Mouse (Mus musculus): ENCODE measurements around the gene Arhgef28.
A peak's percentile ranks its signal among the peaks of the same experiment; 100 is the strongest.

Gene Arhgef28

GRCm38 (mm10) chr13:97947598-97947997 lies 258.6 kb downstream of the Arhgef28 start:
- no peak for DNase-seq (ENCODE audit: low read depth, low spot score)
- Histone ChIP-seq H3K36me3 (ENCODE audit: control insufficient read depth, insufficient read depth, low read length, poor library complexity, severe bottlenecking) (no peaks in the 10 kb centered on the region), H3K27me3 (ENCODE audit: control insufficient read depth, insufficient read depth, low read length, poor library complexity, severe bottlenecking) (no peaks in the 10 kb centered on the region)

- Histone ChIP-seq H3K36me3 (ENCODE audit: control insufficient read depth, insufficient read depth, low read length, poor library complexity, severe bottlenecking) (no peaks in the 10 kb centered on the region), H3K27me3 (ENCODE audit: control insufficient read depth, insufficient read depth, low read length, poor library complexity, severe bottlenecking) (no peaks in the 10 kb centered on the region)
- no peak for DNase-seq (ENCODE audit: low read depth, low spot score)
Observed at GRCm38 (mm10) chr13:97946422-97946821, 259.8 kb downstream of the Arhgef28 start.

DNA sequence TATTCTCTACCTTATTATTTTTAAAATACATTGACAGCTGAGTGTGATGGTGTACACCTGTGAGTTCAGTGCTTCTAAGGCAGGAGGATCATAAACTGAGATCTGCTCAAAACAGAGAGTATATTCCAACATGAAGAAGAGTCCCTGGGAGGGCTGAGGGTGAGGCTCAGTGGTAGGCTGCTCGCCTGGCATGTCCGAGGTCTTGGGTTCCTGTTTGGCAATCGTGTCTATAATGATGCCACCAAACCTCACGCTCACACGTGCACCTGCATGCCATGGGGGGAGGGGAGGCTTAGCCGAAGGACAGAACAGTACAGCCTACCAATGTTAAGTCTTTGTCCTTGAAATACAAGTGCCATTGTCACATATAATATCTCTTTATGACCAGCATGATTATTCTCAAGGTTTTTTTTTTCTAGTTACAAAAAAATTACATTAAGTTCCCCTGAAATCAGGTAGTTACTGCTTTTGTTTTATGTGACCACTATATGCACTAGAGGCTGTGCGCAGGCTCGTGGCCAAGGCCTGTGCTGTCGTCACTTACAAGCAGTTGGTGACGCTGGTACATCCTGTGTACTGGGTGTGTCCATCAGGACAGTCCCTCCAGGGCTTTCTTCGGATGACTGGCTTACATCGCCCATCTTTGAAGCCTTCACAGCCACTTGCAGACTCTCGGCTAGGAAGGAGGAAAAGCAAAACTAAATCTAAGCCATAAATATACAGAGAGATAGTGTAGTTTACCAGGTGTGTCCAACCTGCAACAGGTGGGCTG lies 264.1 kb downstream of the Arhgef28 start:
- Histone ChIP-seq H3K36me3 (ENCODE audit: control insufficient read depth, insufficient read depth, low read length, poor library complexity, severe bottlenecking) (no peaks in the 10 kb centered on the region), H3K27me3 (ENCODE audit: control insufficient read depth, insufficient read depth, low read length, poor library complexity, severe bottlenecking) (no peaks in the 10 kb centered on the region)
- DNase-seq (ENCODE audit: low read depth, low spot score) = peak; percentile 39

DNA sequence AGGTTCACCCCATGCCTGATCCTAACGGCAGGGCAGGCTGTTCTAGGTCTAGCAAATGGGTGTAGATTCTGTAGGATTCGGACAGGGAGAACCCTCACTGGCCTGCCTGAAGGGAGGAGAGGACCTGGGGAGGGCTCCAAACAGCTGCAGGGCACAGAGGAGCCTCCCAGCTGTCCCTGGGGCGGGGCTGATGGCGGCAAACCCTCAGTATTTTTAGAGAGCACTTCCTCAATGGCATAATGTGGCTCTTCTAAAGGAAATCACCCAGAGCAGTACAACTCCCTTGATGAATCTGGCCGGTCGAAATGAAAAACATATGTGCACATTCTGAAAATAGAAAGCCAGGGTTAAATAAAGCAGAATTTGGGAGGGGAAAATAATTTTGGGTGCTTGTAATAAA lies 265.1 kb downstream of the Arhgef28 start:
- no peaks in the 10 kb centered on the region for H3K27me3 ChIP-seq (ENCODE audit: control insufficient read depth, insufficient read depth, low read length, poor library complexity, severe bottlenecking)
- no peaks in the 10 kb centered on the region for H3K36me3 ChIP-seq (ENCODE audit: control insufficient read depth, insufficient read depth, low read length, poor library complexity, severe bottlenecking)
- DNase-seq (ENCODE audit: low read depth, low spot score) = peak; percentile 38

- Histone ChIP-seq H3K27me3 (ENCODE audit: control insufficient read depth, insufficient read depth, low read length, poor library complexity, severe bottlenecking) (no peaks in the 10 kb centered on the region), H3K36me3 (ENCODE audit: control insufficient read depth, insufficient read depth, low read length, poor library complexity, severe bottlenecking) (no peaks in the 10 kb centered on the region)
- DNase-seq (ENCODE audit: low read depth, low spot score) = peak; percentile 49
Observed at GRCm38 (mm10) chr13:97939433-97940160, 266.6 kb downstream of the Arhgef28 start.

DNA sequence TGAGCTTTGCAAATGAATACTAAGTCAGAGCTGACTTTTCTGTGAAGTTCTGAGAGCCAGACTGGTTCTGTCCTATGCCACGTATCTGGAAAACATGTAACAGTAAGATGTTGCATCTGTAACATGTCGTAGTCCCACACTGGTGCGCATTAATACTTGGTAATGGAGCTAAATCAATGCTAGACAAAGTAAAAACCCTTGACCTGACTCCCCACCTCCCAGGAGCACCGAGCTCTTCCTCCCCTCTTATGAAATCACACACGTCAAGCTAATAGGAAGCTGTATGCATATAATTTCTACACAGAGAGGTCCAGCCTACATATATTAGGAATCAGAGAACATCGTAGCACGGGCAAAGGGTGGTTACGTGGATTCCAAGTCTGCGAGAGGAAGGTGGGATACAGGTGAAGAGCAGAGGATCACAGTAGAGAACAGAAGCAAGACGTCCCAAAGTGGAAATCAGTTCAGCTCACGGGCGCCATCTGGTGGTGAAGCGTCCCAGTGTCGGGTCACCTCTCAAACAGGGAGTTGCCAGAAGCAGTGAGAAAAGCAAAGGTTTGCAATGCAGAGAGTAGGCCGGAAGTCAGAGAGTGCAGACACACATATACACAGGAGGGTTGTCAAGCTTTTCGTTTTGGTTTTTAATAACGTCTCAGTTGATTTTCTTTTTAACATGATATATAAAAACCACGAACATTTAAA lies 267.5 kb downstream of the Arhgef28 start:
- Histone ChIP-seq H3K27me3 (ENCODE audit: control insufficient read depth, insufficient read depth, low read length, poor library complexity, severe bottlenecking) (no peaks in the 10 kb centered on the region), H3K36me3 (ENCODE audit: control insufficient read depth, insufficient read depth, low read length, poor library complexity, severe bottlenecking) (no peaks in the 10 kb centered on the region)
- peak; percentile 91 for DNase-seq (ENCODE audit: low read depth, low spot score)

GRCm38 (mm10) chr13:97937919-97938318 lies 268.3 kb downstream of the Arhgef28 start:
- Histone ChIP-seq H3K36me3 (ENCODE audit: control insufficient read depth, insufficient read depth, low read length, poor library complexity, severe bottlenecking) (no peaks in the 10 kb centered on the region), H3K27me3 (ENCODE audit: control insufficient read depth, insufficient read depth, low read length, poor library complexity, severe bottlenecking) (no peaks in the 10 kb centered on the region)
- peak; percentile 66 for DNase-seq (ENCODE audit: low read depth, low spot score)

DNA sequence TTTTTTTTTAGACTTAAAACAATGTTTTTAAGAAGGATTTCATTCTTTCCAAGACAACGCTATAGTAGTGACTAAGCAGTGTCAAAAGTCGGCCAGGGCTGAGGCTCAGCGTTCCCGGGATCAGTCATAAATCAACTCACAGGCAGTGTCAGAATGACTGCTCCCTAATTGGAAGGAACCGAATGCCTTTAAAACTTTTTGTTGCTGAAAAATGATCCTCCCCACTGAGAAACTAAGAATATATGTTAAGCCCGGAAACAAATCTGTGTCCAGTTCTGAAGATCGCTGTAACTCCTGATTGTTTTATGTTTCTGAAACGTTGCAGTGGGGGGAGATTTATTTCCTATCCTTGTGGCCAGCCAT lies 278.1 kb downstream of the Arhgef28 start:
- Histone ChIP-seq H3K36me3 (ENCODE audit: control insufficient read depth, insufficient read depth, low read length, poor library complexity, severe bottlenecking) (no peaks in the 10 kb centered on the region), H3K27me3 (ENCODE audit: control insufficient read depth, insufficient read depth, low read length, poor library complexity, severe bottlenecking) (no peaks in the 10 kb centered on the region)
- no peak for DNase-seq (ENCODE audit: low read depth, low spot score)

DNA sequence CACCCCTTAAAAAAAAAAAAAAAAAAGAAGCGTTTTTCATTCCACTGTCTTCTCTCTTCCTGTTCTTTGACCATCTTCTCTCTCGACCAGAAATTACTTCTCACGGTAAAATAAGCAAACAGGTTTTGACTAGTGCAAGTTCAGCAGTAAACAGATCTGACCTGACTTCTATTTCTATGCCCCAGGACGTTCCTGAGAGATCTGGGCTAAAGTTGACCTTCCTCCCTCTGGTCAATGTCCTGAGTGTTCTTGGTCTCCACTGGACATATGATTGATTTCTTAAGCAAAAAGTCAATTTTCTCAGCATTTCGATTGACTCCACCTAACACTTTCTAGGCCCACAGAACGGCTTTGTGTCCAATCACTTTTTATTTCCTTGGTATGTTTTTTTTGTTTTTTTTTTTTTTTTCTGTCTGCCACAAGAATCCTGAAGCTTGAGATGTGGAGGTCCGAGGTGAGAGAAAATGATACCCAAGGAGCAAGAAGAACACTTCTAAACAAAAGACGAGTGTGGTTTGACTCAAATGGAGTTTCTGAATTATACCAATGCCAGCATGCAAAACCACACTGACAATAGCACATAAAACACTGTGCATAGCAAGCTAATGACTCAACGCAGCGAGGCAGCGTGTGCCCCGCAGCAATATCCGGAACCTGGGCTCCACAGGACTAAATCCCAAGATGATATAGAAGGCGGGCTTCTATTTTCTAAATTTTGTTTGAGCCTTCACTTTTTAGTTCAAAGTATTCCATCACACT lies 278.7 kb downstream of the Arhgef28 start:
- H3K27me3 ChIP-seq (ENCODE audit: control insufficient read depth, insufficient read depth, low read length, poor library complexity, severe bottlenecking) = no peaks in the 10 kb centered on the region
- H3K36me3 ChIP-seq (ENCODE audit: control insufficient read depth, insufficient read depth, low read length, poor library complexity, severe bottlenecking) = no peaks in the 10 kb centered on the region
- DNase-seq (ENCODE audit: low read depth, low spot score) = no peak

DNA sequence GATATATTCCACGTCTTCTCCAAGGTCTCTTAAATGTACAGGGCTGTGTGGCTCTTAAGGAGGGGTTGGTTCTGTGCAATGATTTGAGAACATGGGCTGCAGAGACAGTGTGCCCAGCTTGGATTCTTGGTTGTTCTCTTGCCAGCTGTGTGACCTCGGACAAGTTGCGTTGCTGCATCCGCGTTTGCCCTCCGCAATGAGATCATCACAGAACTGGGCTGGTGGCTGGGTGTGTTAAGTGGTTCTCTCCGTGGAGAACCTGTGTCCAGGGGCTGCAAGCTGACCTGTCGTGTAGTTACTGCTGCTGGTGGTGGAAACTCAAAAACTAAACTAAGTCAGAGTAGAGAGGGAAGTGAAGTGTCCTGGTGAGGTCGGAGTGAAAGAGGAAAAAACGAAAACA lies 279.9 kb downstream of the Arhgef28 start:
- no peaks in the 10 kb centered on the region for H3K27me3 ChIP-seq (ENCODE audit: control insufficient read depth, insufficient read depth, low read length, poor library complexity, severe bottlenecking)
- DNase-seq (ENCODE audit: low read depth, low spot score) = no peak
- no peaks in the 10 kb centered on the region for H3K36me3 ChIP-seq (ENCODE audit: control insufficient read depth, insufficient read depth, low read length, poor library complexity, severe bottlenecking)

DNA sequence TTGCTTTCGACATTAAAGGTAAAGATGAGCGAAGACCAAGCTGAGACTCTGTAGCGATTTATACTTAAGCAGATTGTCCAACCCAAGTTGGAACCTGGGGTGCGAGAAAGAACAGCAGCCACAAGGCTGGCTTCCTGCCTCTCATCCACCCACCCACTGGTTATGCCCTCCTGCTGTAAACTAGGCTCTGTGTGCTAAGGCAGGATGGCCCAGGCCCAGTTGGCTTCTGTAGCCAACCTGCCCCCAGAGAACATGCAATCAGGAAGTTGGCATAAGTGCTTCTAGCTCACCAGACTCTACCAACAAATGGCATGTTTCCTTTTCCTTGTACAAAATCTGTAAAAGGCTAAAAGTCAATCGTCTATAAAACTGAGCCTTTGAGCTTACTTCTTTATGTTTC lies 283.2 kb downstream of the Arhgef28 start:
- no peaks in the 10 kb centered on the region for H3K36me3 ChIP-seq (ENCODE audit: control insufficient read depth, insufficient read depth, low read length, poor library complexity, severe bottlenecking)
- no peak for DNase-seq (ENCODE audit: low read depth, low spot score)
- H3K27me3 ChIP-seq (ENCODE audit: control insufficient read depth, insufficient read depth, low read length, poor library complexity, severe bottlenecking) = no peaks in the 10 kb centered on the region

GRCm38 (mm10) chr13:97919590-97919989 lies 286.6 kb downstream of the Arhgef28 start:
- no peaks in the 10 kb centered on the region for H3K27me3 ChIP-seq (ENCODE audit: control insufficient read depth, insufficient read depth, low read length, poor library complexity, severe bottlenecking)
- no peak for DNase-seq (ENCODE audit: low read depth, low spot score)
- no peaks in the 10 kb centered on the region for H3K36me3 ChIP-seq (ENCODE audit: control insufficient read depth, insufficient read depth, low read length, poor library complexity, severe bottlenecking)

DNA sequence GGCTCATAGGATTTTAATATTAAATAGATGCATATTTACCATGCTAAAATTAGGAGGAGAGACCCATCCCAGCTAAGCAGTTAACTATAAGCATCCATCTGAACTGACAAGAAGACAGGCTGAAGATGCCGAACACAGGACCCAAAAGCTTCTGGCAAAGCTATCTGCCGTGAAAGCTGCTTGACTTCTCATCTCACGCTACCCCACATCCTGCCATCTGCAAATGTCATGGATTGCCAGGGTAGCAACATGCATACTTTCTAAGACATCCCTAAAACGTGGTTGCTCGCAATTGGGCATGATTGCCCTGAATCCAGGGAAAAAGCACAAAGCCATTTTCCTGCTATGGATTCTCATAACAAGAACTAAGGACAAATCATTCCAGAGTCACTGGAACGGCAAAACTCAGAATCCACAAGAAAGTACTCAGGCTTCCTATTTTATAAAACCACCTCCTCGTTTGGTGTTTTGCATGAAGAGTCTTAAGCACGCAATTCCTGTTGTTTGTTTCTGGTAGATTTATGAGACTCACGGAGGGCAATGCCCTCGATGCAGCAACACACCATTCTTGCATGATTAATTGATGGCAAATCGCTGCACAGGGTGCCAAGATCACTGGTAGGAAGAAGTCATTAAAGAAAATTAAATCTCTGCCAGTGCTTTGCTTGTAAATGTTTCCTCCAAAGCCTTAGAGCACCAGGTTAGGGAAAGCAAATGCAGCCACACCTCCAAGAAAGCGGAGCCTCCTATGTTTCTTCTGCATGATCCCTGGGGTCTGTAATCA lies 287.9 kb downstream of the Arhgef28 start:
- no peak for DNase-seq (ENCODE audit: low read depth, low spot score)
- H3K27me3 ChIP-seq (ENCODE audit: control insufficient read depth, insufficient read depth, low read length, poor library complexity, severe bottlenecking) = no peaks in the 10 kb centered on the region
- no peaks in the 10 kb centered on the region for H3K36me3 ChIP-seq (ENCODE audit: control insufficient read depth, insufficient read depth, low read length, poor library complexity, severe bottlenecking)

DNA sequence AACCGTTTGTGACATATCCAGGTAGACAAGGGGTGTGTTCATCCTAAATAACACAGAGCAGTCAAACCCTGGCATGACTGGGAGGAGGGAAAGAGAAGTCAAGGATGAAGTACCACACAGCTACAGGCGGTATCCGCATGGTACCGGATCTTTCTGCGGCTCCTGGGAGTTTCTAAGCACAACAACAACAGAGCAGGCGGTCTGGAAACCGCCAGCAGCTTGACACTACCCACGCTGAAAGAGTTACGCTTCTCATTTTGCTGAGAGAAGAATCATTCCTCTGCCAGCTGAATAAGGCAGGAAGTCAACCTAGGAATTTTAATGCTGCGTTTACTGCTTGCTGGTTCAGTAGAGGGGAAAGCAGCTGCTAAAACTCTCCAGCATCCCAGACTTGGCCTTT lies 295.2 kb downstream of the Arhgef28 start:
- no peaks in the 10 kb centered on the region for H3K27me3 ChIP-seq (ENCODE audit: control insufficient read depth, insufficient read depth, low read length, poor library complexity, severe bottlenecking)
- H3K36me3 ChIP-seq (ENCODE audit: control insufficient read depth, insufficient read depth, low read length, poor library complexity, severe bottlenecking) = no peaks in the 10 kb centered on the region
- no peak for DNase-seq (ENCODE audit: low read depth, low spot score)
